Mouse (Mus musculus) forelimb bud, embryonic 11.5 days (tissue): ENCODE data around the gene BC048562.

Source experiments
- DNase-seq: peaks from one replicate; pipeline ENCODE4 v3.0.0-alpha.2; 2012; ENCODE audit warnings: low read depth, low spot score

BC048562 gene

GRCm38 (mm10) chr9:108436182-108436581 is at the start of gene BC048562:
TSS of gene BC048562 (plus strand) at chr9:108436482.
- no peak for DNase-seq

DNA sequence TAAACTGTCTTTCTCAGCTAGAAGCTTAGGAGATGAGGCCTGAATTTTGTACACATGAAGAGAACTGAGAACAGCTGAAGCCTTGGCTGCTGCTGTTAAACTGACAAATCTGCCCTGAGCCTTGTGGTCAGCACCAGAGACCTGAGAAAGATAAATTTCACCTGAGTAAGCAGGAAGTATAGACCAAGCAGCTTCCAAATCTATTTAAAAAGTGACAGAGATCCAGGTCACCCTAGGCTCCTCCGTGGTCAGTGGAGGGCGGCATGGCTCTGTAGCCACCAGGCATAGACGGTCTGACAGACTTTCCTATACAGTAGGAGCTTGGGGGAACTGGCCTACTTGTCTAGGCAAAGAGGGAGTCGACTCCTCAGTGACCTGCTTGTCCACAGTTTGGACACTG is 49.5 kb upstream of the BC048562 start:
- DNase-seq = no peak

GRCm38 (mm10) chr9:108388601-108389000 is 47.7 kb upstream of the BC048562 start:
- DNase-seq = no peak

DNA sequence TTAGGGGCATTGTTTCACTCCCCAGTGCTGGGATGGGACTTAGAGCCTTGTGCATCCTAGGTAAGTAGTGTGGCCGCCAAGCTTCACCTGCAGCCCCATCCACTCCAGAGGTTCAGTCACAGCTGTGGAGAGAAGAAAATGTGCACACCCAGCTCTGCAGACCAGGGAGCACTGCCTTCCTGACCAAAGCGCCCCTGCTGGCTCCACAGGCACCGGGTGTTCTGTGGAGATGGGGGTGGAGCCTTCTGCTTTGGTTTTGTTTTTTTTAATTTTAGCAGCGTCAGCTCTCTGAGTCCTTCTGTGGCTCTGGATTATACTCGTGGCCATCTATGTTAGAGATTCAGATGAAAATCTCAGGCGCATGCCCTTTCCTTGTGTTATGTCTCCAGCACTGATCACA is 47.1 kb upstream of the BC048562 start:
- DNase-seq = no peak

DNA sequence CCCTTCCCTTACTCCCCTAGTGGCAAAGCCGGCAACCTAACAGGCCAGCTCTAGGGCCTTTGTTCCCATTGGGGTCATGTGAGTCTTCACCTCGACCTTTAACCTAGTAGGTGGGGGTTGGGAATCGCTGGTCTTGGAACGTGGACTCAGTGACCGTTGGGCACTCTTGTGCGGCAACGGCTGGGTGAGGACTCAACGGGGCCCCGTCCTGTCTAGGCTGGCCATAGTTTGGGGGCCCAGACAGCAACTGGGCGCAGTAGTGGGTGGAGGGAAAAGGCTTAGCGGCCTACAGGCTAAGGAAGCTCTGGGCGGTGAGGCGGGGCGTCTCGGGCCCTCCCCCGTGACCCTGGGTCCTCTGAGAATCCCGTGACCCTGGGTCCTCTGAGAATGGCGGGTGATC is 43.6 kb upstream of the BC048562 start, which contains the start of gene 1700102P08Rik:
1700102P08Rik (plus strand) TSS at position 130 of the 400 bp plus-strand sequence.
- no peak for DNase-seq

DNA sequence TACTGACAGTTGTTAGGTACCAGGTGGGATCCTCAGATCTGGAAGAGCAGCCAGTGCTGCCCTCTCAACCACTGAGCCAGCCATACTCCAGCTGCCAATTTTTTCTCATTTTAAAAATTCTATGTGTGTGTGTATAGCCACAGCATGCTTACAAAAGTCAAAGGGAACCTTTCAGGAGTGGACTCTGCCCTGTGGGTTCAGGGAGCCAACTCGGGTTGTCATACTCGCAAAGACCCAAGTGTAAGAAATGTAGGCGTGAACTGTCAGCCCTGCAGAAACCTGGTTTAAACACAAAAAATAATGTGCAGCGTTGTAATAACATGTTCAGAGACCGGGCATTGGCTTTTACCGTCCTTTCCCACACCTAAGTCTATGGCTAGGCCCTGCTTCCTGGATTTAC is 42.1 kb upstream of the BC048562 start:
- DNase-seq = no peak

DNA sequence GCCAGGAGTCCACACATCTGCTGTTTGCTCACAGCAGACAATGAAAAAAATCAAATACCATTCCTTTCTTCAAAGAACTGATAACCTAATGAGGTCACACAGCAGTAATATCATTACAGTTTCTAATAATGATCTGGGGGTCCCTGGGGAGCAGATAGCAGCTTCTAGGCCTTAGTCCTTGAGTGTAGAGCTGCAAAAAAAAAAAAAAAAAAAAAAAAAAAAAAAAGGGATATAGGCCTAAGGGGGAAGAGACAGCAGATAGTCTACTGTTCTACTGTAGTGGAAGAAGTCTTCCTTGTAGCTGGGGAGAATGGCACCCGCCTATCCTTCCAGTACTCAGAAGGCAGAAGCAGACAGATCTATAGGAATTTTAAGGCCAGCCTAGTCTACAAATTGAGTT is 40.9 kb upstream of the BC048562 start:
- DNase-seq = no peak

GRCm38 (mm10) chr9:108398324-108398723 is 38.0 kb upstream of the BC048562 start:
- DNase-seq = no peak

DNA sequence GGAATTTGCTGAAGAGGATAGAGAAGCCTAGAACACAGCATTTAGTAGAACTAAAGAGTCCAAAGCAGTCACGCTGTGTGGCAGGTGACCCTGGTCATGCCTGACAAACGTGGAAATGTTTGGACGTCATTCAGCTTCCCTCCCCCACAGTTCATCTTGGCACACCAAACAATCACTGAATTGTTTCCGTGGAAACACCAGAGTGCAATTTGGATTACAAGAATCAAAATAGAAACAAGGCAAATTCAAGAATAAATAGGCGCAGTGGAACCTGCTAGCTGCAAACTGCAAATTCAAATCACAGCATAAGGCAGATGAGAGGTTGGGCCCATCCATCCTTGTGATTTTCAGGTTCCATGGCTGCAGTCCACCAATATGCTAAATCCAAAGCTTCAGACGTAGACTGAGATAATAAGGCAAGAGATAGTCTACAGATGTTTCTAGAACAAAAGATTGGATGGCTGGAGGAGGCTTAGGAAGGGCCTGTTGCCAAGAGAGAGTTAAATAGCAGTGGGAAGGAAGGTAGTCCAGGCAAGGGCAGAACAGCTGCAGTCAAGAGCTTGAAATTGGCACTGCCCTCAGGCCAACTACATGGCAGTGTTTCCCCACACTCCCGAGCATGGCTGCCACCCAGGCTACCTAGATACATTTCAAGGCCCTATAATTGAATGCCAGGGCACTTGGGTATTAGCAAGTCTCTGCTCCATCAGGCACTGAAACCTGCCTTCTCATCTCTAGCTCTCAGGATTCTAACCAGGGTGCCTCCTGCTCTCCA is 34.9 kb upstream of the BC048562 start:
- DNase-seq = no peak

- DNase-seq = no peak
These were observed 33.2 kb upstream of the BC048562 start for GRCm38 (mm10) chr9:108403081-108403480.

DNA sequence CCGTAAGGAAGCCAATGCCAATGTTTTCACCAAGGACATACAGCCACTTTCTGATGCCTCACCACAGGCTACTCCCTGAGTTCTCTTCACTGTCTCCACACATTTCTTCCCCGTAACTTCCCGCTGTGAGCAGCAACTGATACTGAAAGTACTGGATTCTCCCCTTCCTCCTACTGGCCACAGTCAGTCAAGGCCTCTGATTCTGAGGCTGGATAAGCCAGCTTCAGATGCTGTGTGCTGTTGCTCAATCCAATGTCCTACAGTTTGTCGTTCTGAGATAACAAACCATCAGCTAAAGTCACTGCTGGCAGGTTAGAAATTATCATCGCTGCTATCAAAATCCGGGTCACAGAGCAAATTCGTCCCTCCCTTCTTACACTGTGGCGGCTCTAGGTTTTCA is 31.8 kb upstream of the BC048562 start:
- no peak for DNase-seq

GRCm38 (mm10) chr9:108409535-108409934 is 26.7 kb upstream of the BC048562 start:
- DNase-seq = no peak

DNA sequence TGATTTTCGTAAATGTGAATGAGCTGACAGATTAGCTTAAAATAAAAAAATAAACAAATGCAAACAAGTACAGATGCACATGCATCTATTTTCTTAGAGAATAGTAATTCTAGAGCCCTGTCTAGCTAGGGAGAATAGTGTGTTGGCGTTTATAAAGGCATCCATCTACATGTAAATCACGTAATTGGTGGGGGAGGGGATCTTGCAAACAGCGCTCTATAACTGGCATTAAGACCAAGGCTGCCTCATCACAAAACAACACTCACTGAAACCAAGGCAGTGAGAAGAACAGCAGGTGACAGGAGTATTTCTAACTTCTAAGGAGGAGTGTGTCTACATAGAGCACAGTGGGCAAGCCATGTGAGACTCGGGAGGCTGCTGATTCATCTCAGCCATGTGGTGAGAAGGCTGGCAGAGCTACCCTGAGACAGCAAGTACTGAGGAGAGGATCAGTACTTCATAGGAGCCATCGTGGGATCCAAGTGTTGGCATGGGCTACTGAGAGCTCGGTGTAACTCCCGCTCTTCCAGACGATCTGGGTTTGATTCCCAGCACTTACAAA is 24.8 kb upstream of the BC048562 start:
- DNase-seq = no peak

DNA sequence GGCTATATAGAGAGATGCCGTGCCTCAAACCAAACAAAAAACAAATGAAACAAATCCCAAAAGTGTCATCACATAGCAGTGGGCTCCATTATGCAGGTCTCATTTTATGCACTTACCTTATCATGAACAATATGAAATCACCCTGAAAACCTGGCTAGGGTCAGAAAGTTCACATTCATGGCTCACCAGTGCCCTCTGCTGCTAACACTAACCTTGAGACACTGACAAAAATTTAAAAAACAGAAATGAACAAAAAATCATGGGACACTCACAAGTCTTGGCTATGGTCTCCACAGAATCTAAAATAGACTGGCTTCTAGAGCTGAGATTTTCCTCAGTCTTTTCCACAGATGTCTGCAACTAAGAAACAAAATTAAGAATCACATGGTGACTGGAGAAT is 24.1 kb upstream of the BC048562 start:
- peak; percentile 6 for DNase-seq

DNA sequence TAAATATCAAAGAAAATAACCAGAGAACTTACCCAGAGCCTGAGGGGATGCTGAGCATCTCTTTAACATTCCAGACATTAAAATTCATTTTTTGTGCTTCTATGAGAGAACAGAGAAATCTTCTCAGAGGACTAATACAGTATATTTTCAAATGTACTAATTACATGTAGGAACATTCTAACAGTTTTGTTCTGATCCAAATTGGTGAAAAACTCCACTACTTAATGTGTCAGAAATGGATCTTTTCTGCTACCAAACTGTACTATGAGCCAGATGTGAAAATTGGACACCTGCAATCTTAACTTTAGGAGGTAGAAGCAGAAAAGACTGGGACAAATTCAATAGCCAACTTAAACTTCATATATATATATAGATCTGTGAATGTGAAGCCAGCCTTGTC is 7.9 kb upstream of the BC048562 start, which contains the start of gene Ccdc36:
Ccdc36 (minus strand) TSS at position 101 of the 400 bp plus-strand sequence.
- no peak for DNase-seq

DNA sequence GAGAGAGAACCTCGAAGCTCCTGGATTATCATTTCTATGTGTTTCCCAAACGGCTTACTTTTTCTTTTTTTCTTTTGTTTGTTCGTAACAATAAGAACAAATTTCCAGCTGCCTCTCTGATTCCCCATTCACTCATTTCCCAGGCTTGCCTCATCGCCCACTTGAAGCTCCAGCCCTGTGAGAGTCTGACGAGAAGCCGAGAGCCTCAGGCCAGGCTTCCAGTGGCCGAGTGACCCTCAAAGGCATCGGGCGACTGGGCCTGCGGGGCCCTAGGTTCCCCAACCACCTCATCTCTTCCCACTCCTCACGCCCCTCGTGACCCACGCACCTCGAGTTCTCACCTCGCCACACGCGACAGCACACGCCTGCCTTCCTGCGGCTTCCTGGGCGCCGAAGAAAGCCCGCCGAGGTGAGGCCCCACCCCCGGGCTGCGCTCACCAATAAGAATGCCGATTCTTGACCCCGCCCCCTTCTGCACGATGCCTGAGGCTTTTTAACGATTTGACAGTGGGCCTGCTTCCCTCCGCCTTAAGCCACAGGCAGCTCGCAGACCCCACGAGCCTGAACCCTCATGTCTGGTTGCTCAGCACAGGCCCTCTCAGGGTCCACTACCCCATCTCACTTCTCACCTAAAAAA is 4.7 kb upstream of the BC048562 start:
- peak; percentile 19 for DNase-seq

DNA sequence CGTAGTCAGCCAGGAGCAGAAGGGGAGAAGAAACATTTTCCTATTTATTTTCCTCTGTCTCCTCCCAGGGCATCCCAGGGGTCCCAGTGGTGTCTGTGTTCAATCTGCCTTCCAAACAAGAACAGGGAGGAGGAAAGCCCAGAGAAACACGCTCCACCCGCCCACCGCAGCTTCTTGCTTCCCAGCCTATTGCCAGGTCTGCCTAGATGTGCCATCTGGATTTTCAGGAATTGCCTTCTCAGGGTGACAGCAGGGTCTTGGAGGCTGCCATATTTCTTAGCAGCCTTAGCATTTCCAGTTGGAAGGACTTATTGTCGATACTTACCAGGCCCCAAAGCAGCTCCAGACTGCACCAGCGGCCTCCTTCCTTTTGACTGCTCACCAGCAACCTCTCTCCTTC is 2.9 kb downstream of the BC048562 start:
- DNase-seq = no peak

GRCm38 (mm10) chr9:108440485-108440884 is 4.2 kb downstream of the BC048562 start:
- no peak for DNase-seq

GRCm38 (mm10) chr9:108441236-108441919 is 5.1 kb downstream of the BC048562 start:
- no peak for DNase-seq

DNA sequence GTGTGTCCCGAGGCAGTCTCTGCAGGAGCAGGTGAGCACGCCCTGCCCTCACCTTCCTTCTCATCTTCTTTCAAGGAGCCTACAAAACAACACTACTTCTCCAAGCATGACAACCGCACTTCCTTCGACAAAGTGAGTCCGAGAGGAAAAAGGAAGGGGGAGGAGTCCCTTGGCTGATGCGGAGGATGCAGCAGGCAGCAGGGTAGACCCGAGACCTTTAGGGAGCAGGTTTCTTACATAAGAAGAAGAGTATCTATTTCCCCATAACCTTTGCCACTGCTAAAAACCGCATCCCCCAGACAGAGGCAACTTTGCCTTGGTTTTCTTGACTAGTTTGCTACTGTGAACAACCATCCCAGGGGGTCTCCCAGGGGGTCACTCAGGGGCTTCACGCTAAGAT is 8.8 kb downstream of the BC048562 start:
- DNase-seq = no peak

- peak; percentile 49 for DNase-seq
These were observed 13.6 kb downstream of the BC048562 start for GRCm38 (mm10) chr9:108449860-108450259.
